Mouse (Mus musculus) macrophage (primary cell): ENCODE measurements around the gene Zbtb7a. TPM values are rescaled to one million over a fixed set of nuclear protein-coding genes. Genes with fewer than 3 reads are reported as not detected.

ENCODE experiments used
- H3K27ac ChIP-seq: fragments of 350-480 bp; formaldehyde crosslinking; 2 replicates; pipeline ENCODE4 v1.9.0; 2021
- H3K36me3 ChIP-seq: fragments of 350-480 bp; formaldehyde crosslinking; 2 replicates; pipeline ENCODE4 v1.9.0; 2021; ENCODE audit errors: inconsistent target
- H3K4me3 ChIP-seq: fragments of 350-480 bp; formaldehyde crosslinking; 2 replicates; pipeline ENCODE4 v1.9.0; 2021; ENCODE audit errors: inconsistent target
- H3K79me2 ChIP-seq: fragments of 350-480 bp; formaldehyde crosslinking; 2 replicates; pipeline ENCODE4 v1.9.0; 2021; ENCODE audit errors: inconsistent target
- WGBS: methylation state at CpG from one replicate; pipeline ENCODE4 v1.1.7; 2026; ENCODE audit warnings: inconsistent platforms; ENCODE audit not compliant: missing documents; 5-methylcytosine and 5-hydroxymethylcytosine counted together
- polyA plus RNA-seq: library from polyadenylated mRNA; stranded (reverse); fragments of 250-400 nt; gene quantifications from 3 replicates; pipeline ENCODE4 v1.2.4, GENCODE M21; 2018; ENCODE audit warnings: inconsistent platforms

Gene Zbtb7a
- polyA plus RNA-seq, 1 experiment from 2014 or later, result 48.1 TPM

GRCm38 (mm10) chr10:81196470-81197065 is 61.5 kb downstream of the Zbtb7a start:
- Histone ChIP-seq H3K36me3 (no peaks in the 10 kb centered on the region), H3K27ac (no peak overlapping the region), H3K79me2 (no peaks in the 10 kb centered on the region), H3K4me3 (no peak overlapping the region)
- 81% methylated on average over 11 of the region's 11 CpGs for WGBS

DNA sequence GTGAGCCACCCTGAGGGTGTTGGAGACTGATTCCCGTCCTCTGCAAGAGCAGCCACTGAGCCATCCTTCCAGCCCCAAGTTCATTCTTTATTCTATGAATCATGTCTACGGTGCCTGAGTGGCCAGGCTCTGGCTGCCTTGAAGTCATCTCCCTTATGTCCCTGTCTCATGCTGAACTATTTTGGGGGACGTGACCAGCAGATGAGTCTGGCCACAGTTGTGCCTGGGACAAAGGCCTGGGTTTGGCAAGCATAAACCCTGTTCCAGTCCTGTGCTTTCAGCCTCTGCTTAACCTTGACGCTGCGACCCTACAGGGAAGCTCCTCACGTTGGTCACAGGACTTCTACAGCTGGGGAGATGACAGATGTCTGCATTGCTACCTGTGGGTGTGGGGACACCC is 62.3 kb downstream of the Zbtb7a start:
- no peaks in the 10 kb centered on the region for H3K36me3 ChIP-seq
- no peak overlapping the region for H3K4me3 ChIP-seq
- no peaks in the 10 kb centered on the region for H3K79me2 ChIP-seq
- no peak overlapping the region for H3K27ac ChIP-seq
- WGBS, result 65% methylated on average over 6 of the region's 6 CpGs

GRCm38 (mm10) chr10:81198230-81198629 is 63.2 kb downstream of the Zbtb7a start:
- H3K27ac ChIP-seq, result no peak overlapping the region
- no peaks in the 10 kb centered on the region for H3K36me3 ChIP-seq
- H3K79me2 ChIP-seq, result no peaks in the 10 kb centered on the region
- no peak overlapping the region for H3K4me3 ChIP-seq
- WGBS, result 0% methylated on average over 9 of the region's 9 CpGs

DNA sequence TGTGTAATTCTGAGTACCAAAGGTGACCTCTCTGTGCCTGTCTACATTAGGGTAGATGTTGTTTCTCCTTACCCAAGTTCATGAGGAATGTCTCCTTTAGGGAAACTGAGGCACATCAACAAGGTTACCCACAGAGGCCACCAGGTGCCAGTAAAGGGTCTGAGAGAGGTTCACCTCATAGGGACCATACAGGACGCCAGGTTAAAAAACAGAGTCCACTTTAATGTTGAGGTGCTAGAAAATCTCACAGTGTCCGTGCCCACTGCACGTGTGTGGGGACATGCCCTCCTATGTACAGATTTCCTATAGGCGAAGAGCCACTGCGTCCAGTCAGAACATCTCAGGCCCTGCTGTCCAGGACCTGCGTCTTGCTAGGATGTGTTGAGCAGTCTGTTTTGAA is 64.0 kb downstream of the Zbtb7a start:
- H3K4me3 ChIP-seq, result no peak overlapping the region
- no peaks in the 10 kb centered on the region for H3K79me2 ChIP-seq
- 92% methylated on average over 6 of the region's 6 CpGs for WGBS
- H3K27ac ChIP-seq, result no peak overlapping the region
- no peaks in the 10 kb centered on the region for H3K36me3 ChIP-seq

DNA sequence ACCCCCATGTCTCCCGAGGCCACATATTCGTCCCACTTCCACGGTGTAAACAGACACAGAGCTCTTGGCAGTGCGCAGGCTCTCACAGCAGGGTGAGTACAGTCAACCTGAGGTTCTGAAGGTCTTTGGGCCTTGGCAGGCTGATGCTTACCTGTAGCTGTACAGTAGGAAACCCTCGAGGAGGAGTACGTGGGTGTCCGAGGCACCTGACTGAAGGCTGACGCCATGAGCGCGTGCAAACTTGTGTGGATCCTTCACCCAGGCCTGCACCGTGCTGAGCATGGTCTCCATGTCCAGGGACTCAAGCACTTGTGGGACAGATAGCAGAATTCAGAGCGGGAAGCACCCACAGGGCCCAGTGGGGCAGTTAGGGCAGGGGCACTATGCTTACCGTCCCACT is 65.1 kb downstream of the Zbtb7a start:
- H3K79me2 ChIP-seq, result no peaks in the 10 kb centered on the region
- 92% methylated on average over 13 of the region's 13 CpGs for WGBS

DNA sequence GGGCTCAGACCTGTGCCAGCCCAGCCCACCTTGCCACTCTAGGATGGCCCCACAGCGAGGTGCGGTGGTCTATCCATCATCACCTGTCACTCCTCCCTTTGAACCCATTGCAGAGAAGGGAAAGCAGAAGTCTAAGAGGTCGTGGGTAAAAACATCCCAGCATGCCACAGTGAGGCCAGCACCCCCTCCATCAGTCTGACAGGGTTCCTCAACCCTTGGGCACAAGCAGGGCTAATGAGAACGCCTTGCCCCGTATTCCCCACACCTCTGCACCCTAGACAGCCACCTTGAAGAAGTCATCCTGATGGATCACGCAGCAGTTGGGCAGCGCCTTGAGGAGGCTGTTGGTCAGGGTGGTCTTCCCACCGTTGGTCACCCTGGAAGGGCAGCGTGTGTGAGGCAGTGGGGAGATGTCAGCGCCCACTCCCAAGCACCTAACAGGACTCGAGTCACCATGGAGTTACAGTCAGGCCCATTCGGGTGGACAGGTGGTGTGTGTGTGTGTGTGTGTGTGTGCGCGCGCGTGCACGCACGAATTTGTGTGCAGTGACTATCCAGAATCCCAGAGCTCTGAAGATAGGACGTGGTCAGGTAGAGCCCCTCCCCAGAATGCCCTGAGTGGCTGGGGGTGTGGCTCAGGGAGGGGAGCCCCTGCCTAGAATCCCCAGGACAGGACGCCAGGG is 65.7 kb downstream of the Zbtb7a start:
- WGBS, result 85% methylated on average over 19 of the region's 20 CpGs
- no peaks in the 10 kb centered on the region for H3K36me3 ChIP-seq
- no peak overlapping the region for H3K4me3 ChIP-seq
- H3K79me2 ChIP-seq, result no peaks in the 10 kb centered on the region
- H3K27ac ChIP-seq, result no peak overlapping the region

More for the DNA sequence above, 65.1 kb downstream of the Zbtb7a start:
- Histone ChIP-seq H3K36me3 (no peaks in the 10 kb centered on the region), H3K4me3 (no peak overlapping the region), H3K27ac (no peak overlapping the region)

GRCm38 (mm10) chr10:81201807-81202758 is 67.1 kb downstream of the Zbtb7a start, which contains the start of gene Nmrk2:
Gene Nmrk2 (minus strand): TSS chr10:81202051.
- WGBS, result 81% methylated on average over 13 of the region's 13 CpGs
- H3K79me2 ChIP-seq, result no peaks in the 10 kb centered on the region
- H3K27ac ChIP-seq, result no peak within 1 kb of the TSS
- H3K36me3 ChIP-seq, result no peaks in the 10 kb centered on the region
- no peak within 1 kb of the TSS for H3K4me3 ChIP-seq

Other genes with a start within 250 kb of the Zbtb7a start
- 25.5 to 160 TPM (median 109 TPM) in 3 replicates for gene Timm13, start 234.3 kb upstream of the Zbtb7a start, polyA plus RNA-seq
- gene Lmnb2, start 217.0 kb upstream of the Zbtb7a start, polyA plus RNA-seq, result 6.2 to 17.4 TPM (median 7.2 TPM) in 3 replicates
- 45.9 to 89.8 TPM (median 71.3 TPM) in 3 replicates for gene Gadd45b, start 205.1 kb upstream of the Zbtb7a start, polyA plus RNA-seq
- gene Gng7, start 120.3 kb upstream of the Zbtb7a start, polyA plus RNA-seq, result 0.88 to 1.1 TPM (median 0.93 TPM) in 3 replicates
- not detected in 3 replicates for gene Diras1, start 109.6 kb upstream of the Zbtb7a start, polyA plus RNA-seq
- 6.1 to 14.7 TPM (median 14.6 TPM) in 3 replicates for gene Slc39a3, start 97.8 kb upstream of the Zbtb7a start, polyA plus RNA-seq
- gene Sgta, start 75.0 kb upstream of the Zbtb7a start, polyA plus RNA-seq, result 65.8 to 82.0 TPM (median 68.8 TPM) in 3 replicates
- gene Thop1, start 65.2 kb upstream of the Zbtb7a start, polyA plus RNA-seq, result 7.4 to 19.1 TPM (median 9.9 TPM) in 3 replicates
- gene Creb3l3, start 36.3 kb upstream of the Zbtb7a start, polyA plus RNA-seq, result 0.75 to 1.1 TPM (median 0.85 TPM) in 3 replicates
- 31.4 to 102 TPM (median 93.5 TPM) in 3 replicates for gene Map2k2, start 29.3 kb upstream of the Zbtb7a start, polyA plus RNA-seq
- 19.6 to 22.5 TPM (median 21.5 TPM) in 3 replicates for gene Pias4, start 32.7 kb downstream of the Zbtb7a start, polyA plus RNA-seq
- gene Eef2, start 41.4 kb downstream of the Zbtb7a start, polyA plus RNA-seq, result 749 to 1,081 TPM (median 1,012 TPM) in 3 replicates
- 41.2 to 57.0 TPM (median 43.5 TPM) in 3 replicates for gene Dapk3, start 47.8 kb downstream of the Zbtb7a start, polyA plus RNA-seq
- gene 4930442H23Rik, start 48.6 kb downstream of the Zbtb7a start, polyA plus RNA-seq, result not detected in 3 replicates
- gene Nmrk2, start 66.8 kb downstream of the Zbtb7a start, polyA plus RNA-seq, result not detected in 3 replicates
- gene Atcay, start 95.6 kb downstream of the Zbtb7a start, polyA plus RNA-seq, result not detected in 3 replicates
- gene Zfr2, start 97.9 kb downstream of the Zbtb7a start, polyA plus RNA-seq, result 0.26 to 0.61 TPM (median 0.53 TPM) in 3 replicates
- gene Matk, start 117.7 kb downstream of the Zbtb7a start, polyA plus RNA-seq, result 5.3 to 5.7 TPM (median 5.5 TPM) in 3 replicates
- gene Mrpl54, start 131.7 kb downstream of the Zbtb7a start, polyA plus RNA-seq, result 39.4 to 78.9 TPM (median 55.8 TPM) in 3 replicates
- gene Apba3, start 131.7 kb downstream of the Zbtb7a start, polyA plus RNA-seq, result 9.8 to 31.4 TPM (median 19.8 TPM) in 3 replicates
- 1.7 to 4.2 TPM (median 3.3 TPM) in 3 replicates for gene Tjp3, start 156.4 kb downstream of the Zbtb7a start, polyA plus RNA-seq
- 63.2 to 85.8 TPM (median 77.1 TPM) in 3 replicates for gene Pip5k1c, start 157.7 kb downstream of the Zbtb7a start, polyA plus RNA-seq
- 14.4 to 21.3 TPM (median 15.1 TPM) in 3 replicates for gene Cactin, start 185.9 kb downstream of the Zbtb7a start, polyA plus RNA-seq
- gene Tbxa2r, start 193.5 kb downstream of the Zbtb7a start, polyA plus RNA-seq, result not detected in 3 replicates
- 0.07 TPM in 1 of 3 replicates, not detected in the others for gene Gipc3, start 208.0 kb downstream of the Zbtb7a start, polyA plus RNA-seq
- 33.1 to 54.6 TPM (median 42.5 TPM) in 3 replicates for gene Hmg20b, start 215.3 kb downstream of the Zbtb7a start, polyA plus RNA-seq
- 129 to 266 TPM (median 167 TPM) in 3 replicates for gene Mfsd12, start 222.3 kb downstream of the Zbtb7a start, polyA plus RNA-seq
- 1.5 to 9.8 TPM (median 2.5 TPM) in 3 replicates for gene 4930404N11Rik, start 230.6 kb downstream of the Zbtb7a start, polyA plus RNA-seq
- 12.9 to 17.0 TPM (median 15.3 TPM) in 3 replicates for gene Fzr1, start 243.3 kb downstream of the Zbtb7a start, polyA plus RNA-seq
- 21.0 to 48.1 TPM (median 32.0 TPM) in 3 replicates for gene Dohh, start 249.2 kb downstream of the Zbtb7a start, polyA plus RNA-seq
- 0.07 to 1.0 TPM (median 0.46 TPM) in 3 replicates for gene Gm48551, start 249.2 kb downstream of the Zbtb7a start, polyA plus RNA-seq